Mouse (Mus musculus): ENCODE results near the gene Kdm5b. TPM values are rescaled to one million over a fixed set of nuclear protein-coding genes. Genes with fewer than 3 reads are reported as not detected.

The Kdm5b gene
- polyA plus RNA-seq (2014; fragmentation: Illumina TruSeq; extraction: RNeasy Lipid Tissue Mini Kit (QIAGEN cat#74804); ENCODE audit: low read depth, low replicate concordance): 21.8 TPM

GRCm38 (mm10) chr1:134559976-134560375, at the start of gene Kdm5b:
TSS of gene Kdm5b (plus strand) at chr1:134560171.

GRCm38 (mm10) chr1:134549632-134550132, 10.3 kb upstream of the Kdm5b start, which contains the start of gene Mgat4e:
TSS of gene Mgat4e (minus strand) at chr1:134549682.

GRCm38 (mm10) chr1:134646261-134646962, 86.4 kb downstream of the Kdm5b start, which contains the start of gene Syt2:
TSS of gene Syt2 (plus strand) at chr1:134646677.

Other genes with a start within 250 kb of the Kdm5b start
- 2.8 TPM for gene Ppfia4, start 227.2 kb upstream of the Kdm5b start, polyA plus RNA-seq (2014; fragmentation: Illumina TruSeq; extraction: RNeasy Lipid Tissue Mini Kit (QIAGEN cat#74804); ENCODE audit: low read depth, low replicate concordance)
- 41.2 TPM for gene Tmem183a, start 198.2 kb upstream of the Kdm5b start, polyA plus RNA-seq (2014; fragmentation: Illumina TruSeq; extraction: RNeasy Lipid Tissue Mini Kit (QIAGEN cat#74804); ENCODE audit: low read depth, low replicate concordance)
- gene 4933406M09Rik, start 174.2 kb upstream of the Kdm5b start, polyA plus RNA-seq (2014; fragmentation: Illumina TruSeq; extraction: RNeasy Lipid Tissue Mini Kit (QIAGEN cat#74804); ENCODE audit: low read depth, low replicate concordance): 0.45 TPM
- 34.4 TPM for gene Cyb5r1, start 154.6 kb upstream of the Kdm5b start, polyA plus RNA-seq (2014; fragmentation: Illumina TruSeq; extraction: RNeasy Lipid Tissue Mini Kit (QIAGEN cat#74804); ENCODE audit: low read depth, low replicate concordance)
- gene Adipor1, start 144.8 kb upstream of the Kdm5b start, polyA plus RNA-seq (2014; fragmentation: Illumina TruSeq; extraction: RNeasy Lipid Tissue Mini Kit (QIAGEN cat#74804); ENCODE audit: low read depth, low replicate concordance): 99.6 TPM
- gene Klhl12, start 104.6 kb upstream of the Kdm5b start, polyA plus RNA-seq (2014; fragmentation: Illumina TruSeq; extraction: RNeasy Lipid Tissue Mini Kit (QIAGEN cat#74804); ENCODE audit: low read depth, low replicate concordance): 24.2 TPM
- gene Rabif, start 65.5 kb upstream of the Kdm5b start, polyA plus RNA-seq (2014; fragmentation: Illumina TruSeq; extraction: RNeasy Lipid Tissue Mini Kit (QIAGEN cat#74804); ENCODE audit: low read depth, low replicate concordance): 17.9 TPM
- gene Mgat4e, start 10.5 kb upstream of the Kdm5b start, polyA plus RNA-seq (2014; fragmentation: Illumina TruSeq; extraction: RNeasy Lipid Tissue Mini Kit (QIAGEN cat#74804); ENCODE audit: low read depth, low replicate concordance): 0.53 TPM
- gene Syt2, start 86.5 kb downstream of the Kdm5b start, polyA plus RNA-seq (2014; fragmentation: Illumina TruSeq; extraction: RNeasy Lipid Tissue Mini Kit (QIAGEN cat#74804); ENCODE audit: low read depth, low replicate concordance): 4.9 TPM

Data from adipose tissue, adult 10 weeks (tissue).